Mouse (Mus musculus): ENCODE results near the gene Pycr1. TPM values are rescaled to one million over a fixed set of nuclear protein-coding genes. Genes with fewer than 3 reads are reported as not detected.

Gene Pycr1
- total RNA-seq, 2 experiments from 2014 or later: 15.1 to 18.1 TPM

GRCm38 (mm10) chr11:120627468-120628300 is 15.9 kb downstream of the Pycr1 start:
- DNase-seq: no peak

GRCm38 (mm10) chr11:120626785-120627467 is 16.6 kb downstream of the Pycr1 start:
- no peak for DNase-seq

- no peak for DNase-seq
These were observed 18.3 kb downstream of the Pycr1 start, which contains the start of gene Sirt7 for GRCm38 (mm10) chr11:120625152-120625775. Sirt7 (minus strand) TSS chr11:120625240.

- peak; percentile 87 for DNase-seq
These were observed 18.9 kb downstream of the Pycr1 start for GRCm38 (mm10) chr11:120624680-120625111.

GRCm38 (mm10) chr11:120623961-120624679 is 19.4 kb downstream of the Pycr1 start:
- peak; percentile 61 for DNase-seq

GRCm38 (mm10) chr11:120622805-120623204 is 20.8 kb downstream of the Pycr1 start:
- DNase-seq: no peak

GRCm38 (mm10) chr11:120620195-120620594 is 23.4 kb downstream of the Pycr1 start:
- DNase-seq: no peak

GRCm38 (mm10) chr11:120618619-120619535 is 24.7 kb downstream of the Pycr1 start:
- no peak for DNase-seq

GRCm38 (mm10) chr11:120617519-120618112 is 26.0 kb downstream of the Pycr1 start, which contains the start of gene Pcyt2:
Pcyt2 (minus strand) TSS chr11:120617936.
- peak; percentile 92 for DNase-seq

GRCm38 (mm10) chr11:120616617-120617294 is 26.8 kb downstream of the Pycr1 start:
- no peak for DNase-seq

GRCm38 (mm10) chr11:120615606-120616203 is 27.9 kb downstream of the Pycr1 start:
- DNase-seq: no peak

- DNase-seq: no peak
These were observed 28.4 kb downstream of the Pycr1 start for GRCm38 (mm10) chr11:120615167-120615566.

GRCm38 (mm10) chr11:120613976-120614375 is 29.6 kb downstream of the Pycr1 start:
- no peak for DNase-seq

GRCm38 (mm10) chr11:120613481-120613972 is 30.0 kb downstream of the Pycr1 start:
- no peak for DNase-seq

- peak; percentile 82 for DNase-seq
These were observed 30.8 kb downstream of the Pycr1 start for GRCm38 (mm10) chr11:120612763-120613162.

- DNase-seq: no peak
These were observed 33.0 kb downstream of the Pycr1 start for GRCm38 (mm10) chr11:120610477-120611046.

GRCm38 (mm10) chr11:120609250-120609649 is 34.3 kb downstream of the Pycr1 start:
- DNase-seq: no peak

- no peak for DNase-seq
These were observed 35.1 kb downstream of the Pycr1 start, which contains the start of gene Npb for GRCm38 (mm10) chr11:120608241-120609034. Npb (plus strand) TSS chr11:120608477.

Measured in gastrocnemius, postnatal 10 days (tissue).